ENCODE assay signal across 8 mouse cellular contexts in genomic region chr13:5863408-5863891, GRCm38 (mm10). TPM values are rescaled to one million over a fixed set of nuclear protein-coding genes. Genes with fewer than 3 reads are reported as not detected.
DNase-seq lines count a peak whose midpoint lies in the region; ATAC-seq lines count a peak whose summit lies in the region.

No protein-coding gene starts in this region.

- H3K4me2 ChIP-seq in kidney, embryonic 14.5 days (replicated peaks; ENCODE audit: low read depth, low read length), result peak overlapping the region; percentile 52

- peaks cover 36% of the 10 kb centered on the region for H3K36me3 ChIP-seq in heart, embryonic 10.5 days
- H3K36me3 ChIP-seq in kidney, embryonic 14.5 days (ENCODE audit: control insufficient read depth, insufficient read depth, low read length), result peaks cover 39% of the 10 kb centered on the region
- H3K36me3 ChIP-seq in macrophage (ENCODE audit: inconsistent target), result peaks cover 23% of the 10 kb centered on the region; the same call in 1 of the 2 replicates

- no peak for ATAC-seq in kidney, embryonic 14.5 days (ENCODE audit: low FRiP score, low TSS enrichment)

- no peaks in the 10 kb centered on the region for H3K27me3 ChIP-seq in heart, embryonic 10.5 days (ENCODE audit: insufficient read depth, poor library complexity, severe bottlenecking)
- no peaks in the 10 kb centered on the region for H3K27me3 ChIP-seq in kidney, embryonic 14.5 days (ENCODE audit: control insufficient read depth, insufficient read depth, low read length)

- intact Hi-C loops in left cerebral cortex, postnatal 25 days (cut with DNase I), result loop anchor here (2.0 to 10.0 kb wide), 7 partner anchors 136 to 1091 kb away; no protein-coding TSS in a partner anchor
- intact Hi-C loops in left cerebral cortex, postnatal 14 days (cut with DNase I), result loop anchor here (2.0 to 10.0 kb wide), 5 partner anchors 369 to 1091 kb away; no protein-coding TSS in a partner anchor

- peaks cover 71% of the 10 kb centered on the region for H3K79me2 ChIP-seq in macrophage (ENCODE audit: inconsistent target)

- peak overlapping the region; percentile 81 for H3K4me3 ChIP-seq in heart, embryonic 10.5 days
- peak overlapping the region; percentile 83 for H3K4me3 ChIP-seq in kidney, embryonic 14.5 days (ENCODE audit: low read length)
- peak overlapping the region; percentile 83 for H3K4me3 ChIP-seq in macrophage (ENCODE audit: inconsistent target)

- H3K9ac ChIP-seq in kidney, embryonic 14.5 days (ENCODE audit: low read depth, low read length), result peak overlapping the region; percentile 74

- H3K9me3 ChIP-seq in heart, embryonic 10.5 days, result no peaks in the 10 kb centered on the region
- no peaks in the 10 kb centered on the region for H3K9me3 ChIP-seq in kidney, embryonic 14.5 days (ENCODE audit: control insufficient read depth, low read length)

- peak overlapping the region; percentile 99 for H3K27ac ChIP-seq in heart, embryonic 10.5 days
- H3K27ac ChIP-seq in kidney, embryonic 14.5 days (ENCODE audit: low read depth, low read length), result peak overlapping the region; percentile 79
- peak overlapping the region; percentile 99 for H3K27ac ChIP-seq in macrophage

- peaks cover 21% of the 10 kb centered on the region for H3K4me1 ChIP-seq in heart, embryonic 10.5 days
- H3K4me1 ChIP-seq in kidney, embryonic 14.5 days (ENCODE audit: control insufficient read depth, insufficient read depth, low read length), result peaks cover 5% of the 10 kb centered on the region; the same call in 1 of the 2 replicates

- DNase-seq in left cerebral cortex, postnatal 25 days (ENCODE audit: low spot score in 2 of 2), result peak; percentile 35 to 59
- DNase-seq in left cerebral cortex, postnatal 14 days (ENCODE audit: low spot score in 2 of 2), result no peak
- DNase-seq in adrenal gland, postnatal 25 days, result peak; percentile 5
- no peak for DNase-seq in heart, embryonic 10.5 days (ENCODE audit: low spot score)
- no peak for DNase-seq in urinary bladder, postnatal 4 days (ENCODE audit: low spot score in 2 of 2)
- no peak for DNase-seq in spleen, postnatal 4 days (ENCODE audit: low spot score in 2 of 2)

- WGBS in heart, embryonic 10.5 days, result 3% methylated on average over 5 of the region's 5 CpGs
- 11% methylated on average over 5 of the region's 5 CpGs for WGBS in kidney, embryonic 14.5 days
- WGBS in macrophage (ENCODE audit: missing documents), result 0% methylated on average over 5 of the region's 5 CpGs

RNA-seq across cellular contexts. Expression of gene Klf6, which starts 2.2 kb away (rescaled TPM):
- 10 to 100 TPM; 54.5 to 58.2 TPM for total RNA-seq in left cerebral cortex, postnatal 25 days (2021)
- 10 to 100 TPM; 57.7 to 59.7 TPM for total RNA-seq in left cerebral cortex, postnatal 14 days (2021)
- total RNA-seq in adrenal gland, postnatal 25 days (2021), result 30.6 and 37.6 TPM in 2 replicates
- polyA plus RNA-seq in heart, embryonic 10.5 days (2016; fragmentation: Nextera tagmentation; extraction: Ambion mirVana), result 56.1 and 63.8 TPM in 2 replicates
- polyA plus RNA-seq in kidney, embryonic 14.5 days (2014; fragmentation: Nextera tagmentation; extraction: Ambion mirVana), result 32.6 and 50.4 TPM in 2 replicates
- total RNA-seq in macrophage (2018; cell fraction: chromatin; rRNA removed), result 1,000 to 10,000 TPM in 5 of 26 experiments, 100 to 1,000 TPM in 21; 214 to 1,575 (median 623) TPM
- total RNA-seq in macrophage (2018; cell fraction: cytosol; rRNA removed), result 1,000 to 10,000 TPM in 3 of 26 experiments, 100 to 1,000 TPM in 23; 179 to 1,130 (median 488) TPM
- 1,000 to 10,000 TPM in 11 of 26 experiments, 100 to 1,000 TPM in 15; 236 to 1,693 (median 931) TPM for total RNA-seq in macrophage (2018; cell fraction: nucleus; rRNA removed)
- 120 to 182 TPM (median 126 TPM) in 3 replicates for polyA plus RNA-seq in macrophage (2018)

Comparison
In these comparisons a context has a peak if more than half of its experiments do, and no peak if none do; other contexts are left out.
1. DNase-seq: peak in left cerebral cortex, postnatal 25 days (2 of 2) and adrenal gland, postnatal 25 days (single experiment); none in left cerebral cortex, postnatal 14 days (0 of 2), heart, embryonic 10.5 days (single experiment), urinary bladder, postnatal 4 days (0 of 2) and spleen, postnatal 4 days (0 of 2).
2. Peak in every context shown above with its lines, with median percentiles within 50 percentile points of each other: H3K27ac ChIP-seq and H3K4me3 ChIP-seq.